8 mouse cellular contexts compared by ENCODE assay signal in genomic region chr13:3893126-3893734, GRCm38 (mm10). TPM values are rescaled to one million over a fixed set of nuclear protein-coding genes. Genes with fewer than 3 reads are reported as not detected.
DNase-seq lines count a peak whose midpoint lies in the region; ATAC-seq and TF ChIP-seq lines count a peak whose summit lies in the region.

No protein-coding gene starts in this region.

- H3K9ac ChIP-seq in intestine, postnatal 0 days (ENCODE audit: low read depth, low read length): peak overlapping the region; percentile 79
- peak overlapping the region; percentile 74 for H3K9ac ChIP-seq in midbrain, embryonic 11.5 days (ENCODE audit: low read length)

- peak overlapping the region; percentile 69 for H3K4me3 ChIP-seq in embryonic facial prominence, embryonic 10.5 days
- H3K4me3 ChIP-seq in intestine, postnatal 0 days (ENCODE audit: low read depth, low read length): peak overlapping the region; percentile 72
- H3K4me3 ChIP-seq in midbrain, embryonic 11.5 days (ENCODE audit: low read depth, low read length): peak overlapping the region; percentile 41

- peak overlapping the region; percentile 87 for H3K27ac ChIP-seq in embryonic facial prominence, embryonic 10.5 days (replicated peaks)
- peak overlapping the region; percentile 86 for H3K27ac ChIP-seq in intestine, postnatal 0 days (ENCODE audit: low read depth, low read length)
- no peak overlapping the region for H3K27ac ChIP-seq in midbrain, embryonic 11.5 days (ENCODE audit: low read depth, low read length)

- TF ChIP-seq CTCF in intestine, postnatal 0 days (IDR thresholded peaks at IDR 0.05; ENCODE audit: low read depth): 0 out of 2 replicates have a peak, but pooled peaks have one; percentile 14

- peak; percentile 87 for ATAC-seq in granulocyte monocyte progenitor cell, adult 5-6 weeks (replicated peaks; ENCODE audit: poor library complexity, severe bottlenecking)
- peak; percentile 91 for ATAC-seq in intestine, postnatal 0 days
- peak; percentile 99 for ATAC-seq in midbrain, embryonic 11.5 days (ENCODE audit: low FRiP score)

- peak overlapping the region; percentile 69 for H3K4me2 ChIP-seq in intestine, postnatal 0 days (replicated peaks; ENCODE audit: low read depth)
- peak overlapping the region; percentile 55 for H3K4me2 ChIP-seq in midbrain, embryonic 11.5 days

- H3K36me3 ChIP-seq in embryonic facial prominence, embryonic 10.5 days (replicated peaks): peaks cover 32% of the 10 kb centered on the region
- peaks cover 6% of the 10 kb centered on the region for H3K36me3 ChIP-seq in intestine, postnatal 0 days (ENCODE audit: control insufficient read depth, insufficient read depth)
- H3K36me3 ChIP-seq in midbrain, embryonic 11.5 days (ENCODE audit: control insufficient read depth, insufficient read depth, low read length): no peaks in the 10 kb centered on the region

- peak; percentile 95 for DNase-seq in adrenal gland, postnatal 14 days
- peak; percentile 96 for DNase-seq in embryonic facial prominence, embryonic 10.5 days (ENCODE audit: low spot score)
- DNase-seq in left cerebral cortex, postnatal 4 days: peak; percentile 77
- DNase-seq in midbrain, embryonic 11.5 days (ENCODE audit: low spot score, missing footprints): peak; percentile 98
- peak; percentile 75 for DNase-seq in right cerebral cortex, postnatal 4 days
- peak; percentile 94 for DNase-seq in yolk sac, embryonic 10.5 days (ENCODE audit: low spot score)

- WGBS in embryonic facial prominence, embryonic 10.5 days: under 1% methylated on average over 35 of the region's 35 CpGs
- WGBS in intestine, postnatal 0 days: under 1% methylated on average over 35 of the region's 35 CpGs
- under 1% methylated on average over 35 of the region's 35 CpGs for WGBS in midbrain, embryonic 11.5 days

- peaks cover 25% of the 10 kb centered on the region for H3K4me1 ChIP-seq in embryonic facial prominence, embryonic 10.5 days
- peaks cover 10% of the 10 kb centered on the region; the same call in 1 of the 2 replicates for H3K4me1 ChIP-seq in intestine, postnatal 0 days (replicated peaks; ENCODE audit: control insufficient read depth, insufficient read depth, low read length)
- peaks cover 11% of the 10 kb centered on the region for H3K4me1 ChIP-seq in midbrain, embryonic 11.5 days (ENCODE audit: control insufficient read depth, insufficient read depth, low read length)

- intact Hi-C loops in left cerebral cortex, postnatal 4 days (cut with DNase I): loop anchor here (2.0 kb wide), 1 partner anchor 226 kb away; no protein-coding TSS in a partner anchor

- no peaks in the 10 kb centered on the region for H3K9me3 ChIP-seq in embryonic facial prominence, embryonic 10.5 days
- H3K9me3 ChIP-seq in intestine, postnatal 0 days (ENCODE audit: control insufficient read depth): no peaks in the 10 kb centered on the region
- H3K9me3 ChIP-seq in midbrain, embryonic 11.5 days (ENCODE audit: control insufficient read depth, low read length): no peaks in the 10 kb centered on the region

- H3K27me3 ChIP-seq in embryonic facial prominence, embryonic 10.5 days (replicated peaks; ENCODE audit: low read depth, poor library complexity, severe bottlenecking): no peaks in the 10 kb centered on the region
- no peaks in the 10 kb centered on the region for H3K27me3 ChIP-seq in intestine, postnatal 0 days (replicated peaks; ENCODE audit: control insufficient read depth, insufficient read depth, low read length)
- H3K27me3 ChIP-seq in midbrain, embryonic 11.5 days (ENCODE audit: control insufficient read depth, insufficient read depth, low read length): no peaks in the 10 kb centered on the region

RNA-seq across cellular contexts. Expression of gene Net1, which starts 24.8 kb away (rescaled TPM):
- 89.3 and 110 TPM in 2 replicates for total RNA-seq in adrenal gland, postnatal 14 days (2021)
- polyA plus RNA-seq in embryonic facial prominence, embryonic 10.5 days (2016; fragmentation: Nextera tagmentation; extraction: Ambion mirVana): 100.0 and 117 TPM in 2 replicates
- 30.4 and 34.8 TPM in 2 replicates for total RNA-seq in granulocyte monocyte progenitor cell, adult 5-6 weeks (2014; fragmentation: Nextera tagmentation)
- 42.4 and 50.9 TPM in 2 replicates for total RNA-seq in granulocyte monocyte progenitor cell, adult 5-6 weeks (2017)
- 106 and 109 TPM in 2 replicates for polyA plus RNA-seq in intestine, postnatal 0 days (2015; fragmentation: Nextera tagmentation; extraction: Ambion mirVana)
- total RNA-seq in left cerebral cortex, postnatal 4 days (2021): 10 to 100 TPM; 21.1 to 21.4 TPM
- polyA plus RNA-seq in midbrain, embryonic 11.5 days (2014; fragmentation: Nextera tagmentation; extraction: Ambion mirVana): 31.0 TPM in 2 replicates

RNA-seq across cellular contexts. Expression of gene Tubal3, which starts 24.8 kb away (rescaled TPM):
- total RNA-seq in adrenal gland, postnatal 14 days (2021): not detected in 2 replicates
- not detected in 2 replicates for polyA plus RNA-seq in embryonic facial prominence, embryonic 10.5 days (2016; fragmentation: Nextera tagmentation; extraction: Ambion mirVana)
- total RNA-seq in granulocyte monocyte progenitor cell, adult 5-6 weeks (2014; fragmentation: Nextera tagmentation): not detected in 2 replicates
- not detected in 2 replicates for total RNA-seq in granulocyte monocyte progenitor cell, adult 5-6 weeks (2017)
- 44.1 and 58.4 TPM in 2 replicates for polyA plus RNA-seq in intestine, postnatal 0 days (2015; fragmentation: Nextera tagmentation; extraction: Ambion mirVana)
- not detected for total RNA-seq in left cerebral cortex, postnatal 4 days (2021)
- polyA plus RNA-seq in midbrain, embryonic 11.5 days (2014; fragmentation: Nextera tagmentation; extraction: Ambion mirVana): 0.07 TPM in 1 of 2 replicates, not detected in the other

RNA-seq across cellular contexts. Expression of gene Calm5, which starts 39.3 kb away (rescaled TPM):
- not detected in 2 replicates for total RNA-seq in adrenal gland, postnatal 14 days (2021)
- not detected in 2 replicates for polyA plus RNA-seq in embryonic facial prominence, embryonic 10.5 days (2016; fragmentation: Nextera tagmentation; extraction: Ambion mirVana)
- not detected in 2 replicates for total RNA-seq in granulocyte monocyte progenitor cell, adult 5-6 weeks (2014; fragmentation: Nextera tagmentation)
- total RNA-seq in granulocyte monocyte progenitor cell, adult 5-6 weeks (2017): not detected in 2 replicates
- not detected in 2 replicates for polyA plus RNA-seq in intestine, postnatal 0 days (2015; fragmentation: Nextera tagmentation; extraction: Ambion mirVana)
- not detected for total RNA-seq in left cerebral cortex, postnatal 4 days (2021)
- not detected in 2 replicates for polyA plus RNA-seq in midbrain, embryonic 11.5 days (2014; fragmentation: Nextera tagmentation; extraction: Ambion mirVana)

RNA-seq across cellular contexts. Expression of gene Ucn3, which starts 51.9 kb away (rescaled TPM):
- total RNA-seq in adrenal gland, postnatal 14 days (2021): not detected in 2 replicates
- polyA plus RNA-seq in embryonic facial prominence, embryonic 10.5 days (2016; fragmentation: Nextera tagmentation; extraction: Ambion mirVana): not detected in 2 replicates
- not detected in 2 replicates for total RNA-seq in granulocyte monocyte progenitor cell, adult 5-6 weeks (2014; fragmentation: Nextera tagmentation)
- not detected in 2 replicates for total RNA-seq in granulocyte monocyte progenitor cell, adult 5-6 weeks (2017)
- 0.43 and 0.51 TPM in 2 replicates for polyA plus RNA-seq in intestine, postnatal 0 days (2015; fragmentation: Nextera tagmentation; extraction: Ambion mirVana)
- under 1 TPM in 1 of 2 experiments, not detected in 1; 0.24 TPM for total RNA-seq in left cerebral cortex, postnatal 4 days (2021)
- polyA plus RNA-seq in midbrain, embryonic 11.5 days (2014; fragmentation: Nextera tagmentation; extraction: Ambion mirVana): not detected in 2 replicates

RNA-seq across cellular contexts. Expression of gene Calm4, which starts 55.7 kb away (rescaled TPM):
- not detected in 2 replicates for total RNA-seq in adrenal gland, postnatal 14 days (2021)
- not detected in 2 replicates for polyA plus RNA-seq in embryonic facial prominence, embryonic 10.5 days (2016; fragmentation: Nextera tagmentation; extraction: Ambion mirVana)
- not detected in 2 replicates for total RNA-seq in granulocyte monocyte progenitor cell, adult 5-6 weeks (2014; fragmentation: Nextera tagmentation)
- not detected in 2 replicates for total RNA-seq in granulocyte monocyte progenitor cell, adult 5-6 weeks (2017)
- polyA plus RNA-seq in intestine, postnatal 0 days (2015; fragmentation: Nextera tagmentation; extraction: Ambion mirVana): not detected in 2 replicates
- not detected for total RNA-seq in left cerebral cortex, postnatal 4 days (2021)
- polyA plus RNA-seq in midbrain, embryonic 11.5 days (2014; fragmentation: Nextera tagmentation; extraction: Ambion mirVana): not detected in 2 replicates
